Mouse (Mus musculus): Measurements from ENCODE around the gene Wdr46.

Wdr46 gene

GRCm38 (mm10) chr17:33950131-33950625, 9.7 kb downstream of the Wdr46 start:
- CTCF ChIA-PET: interaction anchor here (0.9 kb wide), 1 partner anchor 9 kb away, joined by 3 read pairs; no protein-coding TSS in a partner anchor

GRCm38 (mm10) chr17:33951021-33951946, 10.8 kb downstream of the Wdr46 start, which contains the start of gene B3galt4:
TSS of gene B3galt4 (minus strand) at chr17:33951488.
- CTCF ChIA-PET: interaction anchor here (0.7 to 0.9 kb wide), 2 partner anchors 10 to 230 kb away, joined by 3 read pairs; no protein-coding TSS in a partner anchor

DNA sequence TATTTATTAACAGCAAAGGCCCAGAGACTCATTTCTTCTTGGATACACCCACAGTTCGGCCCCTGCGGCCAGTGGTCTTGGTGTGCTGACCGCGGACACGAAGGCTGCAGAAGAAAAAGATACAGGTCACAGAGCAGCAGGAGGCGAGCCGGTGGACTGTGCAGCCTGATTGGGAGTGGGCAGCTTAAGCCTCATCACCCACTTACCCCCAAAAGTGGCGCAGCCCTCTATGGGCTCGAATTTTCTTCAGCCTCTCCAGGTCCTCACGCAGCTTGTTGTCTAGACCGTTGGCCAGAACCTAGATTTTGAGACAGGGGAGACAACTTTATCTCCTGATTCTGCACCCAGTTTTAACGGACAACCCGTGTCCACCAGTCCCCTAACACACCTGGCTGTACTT, 11.6 kb downstream of the Wdr46 start:
- CTCF ChIA-PET: interaction anchor here (0.7 kb wide), 1 partner anchor 229 kb away, joined by 3 read pairs; no protein-coding TSS in a partner anchor

- CTCF ChIA-PET: interaction anchor here (0.6 kb wide), 1 partner anchor 1073 kb away, joined by 3 read pairs; no protein-coding TSS in a partner anchor
These were observed 12.4 kb downstream of the Wdr46 start for GRCm38 (mm10) chr17:33952879-33953278.

DNA sequence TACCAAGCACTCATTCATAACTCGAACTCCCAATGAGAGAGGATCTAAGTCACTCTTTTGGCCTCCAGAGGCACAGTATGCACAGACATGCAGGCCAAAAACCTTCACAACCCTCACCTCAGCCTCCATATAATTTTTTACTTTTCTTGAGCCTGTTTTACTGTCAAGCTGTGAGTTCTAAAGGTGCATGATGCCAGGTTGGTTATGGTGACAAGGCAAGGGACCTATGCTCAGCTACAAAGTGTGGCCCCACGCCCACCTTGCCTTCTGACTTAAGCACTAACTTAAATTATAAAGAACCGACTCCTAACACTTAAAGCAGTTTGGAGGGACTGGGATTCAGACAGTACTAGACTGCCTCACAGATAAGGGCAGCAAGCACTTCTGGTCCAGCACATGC, 12.8 kb downstream of the Wdr46 start:
- CTCF ChIA-PET: interaction anchor here (0.6 kb wide), 1 partner anchor 1072 kb away, joined by 3 read pairs; no protein-coding TSS in a partner anchor

- CTCF ChIA-PET: no interaction called here
These were observed 13.6 kb downstream of the Wdr46 start for GRCm38 (mm10) chr17:33953961-33954565.

DNA sequence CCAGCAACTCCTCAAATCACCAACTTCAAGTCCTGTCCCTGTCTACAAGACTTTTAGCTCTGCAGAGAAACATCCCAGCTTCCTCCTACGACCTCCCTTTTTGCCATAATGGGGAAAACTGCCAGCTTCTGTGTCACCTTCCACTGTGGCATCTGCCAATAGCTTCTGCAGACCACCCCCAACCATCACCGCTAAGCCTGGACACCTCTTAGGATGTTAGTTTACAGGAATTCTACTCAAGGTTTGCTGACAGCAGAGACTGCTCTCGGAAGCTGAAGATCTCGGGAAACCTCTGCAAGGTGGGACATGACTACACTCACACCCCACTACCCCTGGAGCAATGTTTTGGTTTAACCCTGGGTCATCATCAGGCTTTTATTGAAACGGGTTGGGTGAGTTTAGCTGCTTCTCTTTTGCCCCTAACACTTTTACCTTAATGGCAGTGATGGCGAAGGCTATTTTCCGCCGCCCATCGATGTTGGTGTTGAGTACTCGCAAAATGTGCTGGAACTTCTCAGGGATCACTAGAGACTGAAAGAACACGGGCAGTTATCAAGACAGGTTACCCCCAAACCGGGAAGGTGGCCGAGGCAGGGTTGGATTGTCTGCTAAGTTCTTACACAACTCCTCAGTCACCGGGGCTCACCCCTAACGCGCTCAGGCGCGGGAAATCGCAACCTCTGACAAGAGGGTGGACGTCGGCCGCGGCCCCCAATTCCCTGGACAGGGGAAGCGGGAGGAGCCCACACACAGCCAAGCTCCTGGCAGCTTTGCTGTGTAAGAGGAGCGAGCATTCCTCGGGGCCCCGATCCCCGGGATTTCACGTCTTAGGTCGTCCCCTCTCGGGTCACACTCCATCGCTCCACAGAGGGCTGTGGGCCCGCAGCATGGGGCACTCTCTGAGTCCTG, 14.4 kb downstream of the Wdr46 start:
- CTCF ChIA-PET: interaction anchor here (0.7 kb wide), 1 partner anchor 60 kb away, joined by 3 read pairs; no protein-coding TSS in a partner anchor

DNA sequence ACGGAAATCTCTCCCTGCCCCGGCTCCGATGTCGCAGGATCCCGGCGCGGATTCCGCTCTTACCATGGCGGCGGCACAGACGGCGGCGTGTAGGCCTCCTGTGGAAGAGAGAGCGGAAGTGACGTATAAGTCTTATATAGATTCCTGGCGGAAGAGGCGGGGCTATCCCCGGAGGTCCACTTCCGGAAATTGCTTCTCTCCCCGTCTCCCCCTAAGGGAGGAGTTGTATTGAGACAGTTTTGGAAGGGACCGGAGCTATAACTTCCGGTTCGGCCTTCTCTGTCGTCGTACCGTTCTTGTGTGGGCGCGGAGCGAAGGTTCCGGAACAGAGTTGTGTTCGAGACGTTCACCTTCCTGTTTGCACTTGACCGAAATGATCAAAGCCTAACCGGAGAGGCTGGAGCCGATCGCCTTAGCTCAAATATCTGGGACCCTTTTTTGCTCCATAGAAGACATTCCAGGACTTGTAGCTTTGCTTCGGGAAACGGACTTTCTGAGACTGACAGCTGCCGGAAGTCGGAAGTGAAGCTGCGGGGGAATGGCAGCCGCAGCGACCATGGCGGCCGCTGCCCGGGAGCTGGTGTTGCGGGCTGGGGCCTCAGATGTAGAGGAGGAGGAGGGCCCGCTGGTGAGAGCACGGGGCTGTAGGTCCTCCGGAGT, 15.2 kb downstream of the Wdr46 start, which contains the start of the genes Vps52 and Rps18:
Gene Vps52 (plus strand): TSS at position 258 of the 660 bp plus-strand sequence.
Gene Rps18 (minus strand): TSS at position 447 of the 660 bp plus-strand sequence.
- CTCF ChIA-PET: interaction anchor here (0.7 kb wide), 1 partner anchor 689 kb away, joined by 4 read pairs; the partner anchor contains the start of gene Fkbpl

GRCm38 (mm10) chr17:33956336-33956735, 15.9 kb downstream of the Wdr46 start:
- CTCF ChIA-PET: interaction anchor here (0.7 kb wide), 1 partner anchor 688 kb away, joined by 4 read pairs; the partner anchor contains the start of gene Fkbpl

DNA sequence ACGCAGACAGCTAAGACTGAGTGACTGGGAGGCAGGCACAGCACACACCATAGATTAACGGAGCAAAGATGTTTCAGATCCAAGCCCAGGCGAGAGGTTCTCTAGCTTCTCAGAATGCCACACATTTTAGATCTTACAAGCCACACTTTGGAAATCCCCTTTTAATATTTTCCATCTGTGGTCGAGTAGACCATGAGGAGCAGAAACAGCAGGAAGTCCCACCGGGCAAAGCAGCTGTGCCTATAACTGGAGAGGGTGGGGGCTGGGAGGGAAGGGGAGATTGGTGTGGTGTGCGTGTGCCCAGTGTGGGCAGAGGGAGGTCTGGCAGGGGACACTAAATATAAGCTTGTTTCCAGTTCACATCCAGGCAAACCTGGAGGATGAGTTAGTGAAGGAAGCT, 17.0 kb downstream of the Wdr46 start:
- CTCF ChIA-PET: interaction anchor here (0.7 kb wide), 1 partner anchor 1298 kb away, joined by 3 read pairs; no protein-coding TSS in a partner anchor

DNA sequence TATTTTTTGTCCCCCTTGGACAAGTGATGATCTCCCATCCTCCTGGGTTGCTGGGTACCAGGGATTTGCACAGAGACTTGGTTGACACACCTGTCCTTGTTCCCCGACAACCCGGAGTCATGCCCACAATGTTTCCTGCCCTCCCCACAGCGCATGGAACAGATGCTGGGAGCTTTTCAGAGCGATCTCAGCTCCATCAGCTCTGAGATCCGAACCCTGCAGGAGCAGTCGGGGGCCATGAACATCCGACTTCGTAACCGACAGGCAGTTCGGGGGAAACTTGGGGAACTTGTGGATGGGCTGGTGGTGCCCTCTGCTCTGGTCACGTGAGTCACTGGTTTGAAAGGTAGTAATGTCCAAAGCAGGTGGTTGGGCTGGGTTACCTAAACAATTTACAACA, 18.0 kb downstream of the Wdr46 start:
- CTCF ChIA-PET: no interaction called here

GRCm38 (mm10) chr17:33959135-33959534, 18.7 kb downstream of the Wdr46 start:
- CTCF ChIA-PET: no interaction called here

- CTCF ChIA-PET: no interaction called here
These were observed 19.5 kb downstream of the Wdr46 start for GRCm38 (mm10) chr17:33959948-33960347.

DNA sequence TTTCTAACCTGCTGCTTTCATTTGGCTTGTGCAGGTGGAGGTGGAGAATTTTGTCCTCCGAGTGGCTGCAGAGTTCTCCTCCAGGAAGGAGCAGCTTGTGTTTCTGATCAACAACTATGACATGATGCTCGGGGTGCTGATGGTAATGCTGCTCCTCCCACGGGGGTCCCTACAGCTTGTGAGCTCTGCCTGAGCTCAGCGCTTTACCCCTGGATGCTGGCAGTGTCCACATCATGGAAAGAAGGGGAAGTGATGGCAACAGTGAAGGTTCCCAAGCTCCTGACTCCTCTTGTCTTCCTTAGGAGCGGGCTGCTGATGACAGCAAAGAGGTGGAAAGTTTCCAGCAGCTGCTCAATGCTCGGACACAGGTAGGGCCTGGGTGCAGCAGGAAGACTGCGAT, 22.4 kb downstream of the Wdr46 start:
- CTCF ChIA-PET: no interaction called here

- CTCF ChIA-PET: no interaction called here
These were observed 24.8 kb downstream of the Wdr46 start for GRCm38 (mm10) chr17:33965082-33965845.

DNA sequence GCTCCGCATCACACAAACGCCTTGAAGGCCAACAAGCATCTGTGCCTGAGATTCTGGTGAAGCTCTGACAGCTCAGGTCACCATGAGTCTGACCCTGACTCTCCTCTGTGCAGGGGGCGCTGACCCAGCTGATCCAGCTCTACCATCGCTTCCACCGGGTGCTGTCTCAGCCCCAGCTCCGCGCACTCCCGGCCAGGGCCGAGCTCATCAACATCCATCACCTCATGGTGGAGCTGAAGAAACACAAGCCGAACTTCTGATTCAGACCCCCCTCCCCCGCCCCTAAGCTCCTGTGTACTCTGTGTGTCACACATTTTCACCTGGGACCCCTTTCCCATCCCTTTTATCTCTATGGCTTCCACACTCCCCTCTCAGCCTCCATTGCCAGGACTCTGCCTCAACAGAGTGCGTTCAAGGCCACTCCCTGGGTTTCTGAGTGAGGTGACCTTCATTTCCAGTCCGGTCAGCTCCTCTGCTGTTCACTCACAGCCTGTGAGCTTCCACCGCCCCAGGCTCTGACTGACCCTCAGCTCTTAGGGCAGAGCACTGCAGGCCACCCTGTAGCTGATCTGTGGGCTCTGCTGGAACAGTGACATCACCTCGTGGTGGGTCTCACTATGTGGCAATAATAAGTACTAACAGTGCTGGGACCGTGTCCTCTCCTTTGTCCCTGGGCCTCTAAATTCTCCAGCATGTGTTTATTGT, 25.5 kb downstream of the Wdr46 start:
- CTCF ChIA-PET: no interaction called here

DNA sequence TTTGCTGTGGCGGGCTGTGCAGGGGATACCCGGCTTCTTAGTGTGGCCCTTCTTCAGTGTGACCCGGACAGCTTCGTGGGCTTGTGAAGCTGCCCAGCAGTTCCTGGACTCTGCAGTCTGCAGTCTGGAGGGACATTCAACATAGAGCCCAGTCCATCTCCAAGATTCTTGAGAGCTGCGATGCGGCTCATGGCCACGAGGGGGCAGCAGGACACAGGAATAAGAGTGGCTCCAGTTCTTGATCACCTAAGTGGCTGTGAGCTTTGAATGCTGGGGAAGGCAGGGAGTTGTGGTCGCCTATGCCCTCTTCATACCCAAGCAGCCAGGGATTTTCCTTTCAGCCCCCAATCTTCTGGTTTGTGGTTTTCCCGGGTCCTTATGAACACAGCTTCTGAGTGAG, 28.0 kb downstream of the Wdr46 start:
- CTCF ChIA-PET: interaction anchor here (1.3 kb wide), 1 partner anchor 9 kb away, joined by 6 read pairs; no protein-coding TSS in a partner anchor

- CTCF ChIA-PET: interaction anchor here (1.3 kb wide), 1 partner anchor 9 kb away, joined by 6 read pairs; no protein-coding TSS in a partner anchor
These were observed 28.5 kb downstream of the Wdr46 start for GRCm38 (mm10) chr17:33968927-33969326.

- CTCF ChIA-PET: no interaction called here
These were observed 28.9 kb downstream of the Wdr46 start for GRCm38 (mm10) chr17:33969394-33969793.
